Mouse (Mus musculus) frontal cortex, postnatal 36 days (tissue): ENCODE measurements at regions not wholly inside any gene's neighbourhood (a gene's known extent, or its start where the extent isn't known, plus 50 kb on each side); places are given as distances from the start of the nearest gene placed in this dataset.

Experiments used
- DNase-seq, 2 experiments: peaks; one replicate each; pipeline ENCODE4 v3.0.0; 2022; ENCODE audit warnings: low spot score in 2 of 2

DNA sequence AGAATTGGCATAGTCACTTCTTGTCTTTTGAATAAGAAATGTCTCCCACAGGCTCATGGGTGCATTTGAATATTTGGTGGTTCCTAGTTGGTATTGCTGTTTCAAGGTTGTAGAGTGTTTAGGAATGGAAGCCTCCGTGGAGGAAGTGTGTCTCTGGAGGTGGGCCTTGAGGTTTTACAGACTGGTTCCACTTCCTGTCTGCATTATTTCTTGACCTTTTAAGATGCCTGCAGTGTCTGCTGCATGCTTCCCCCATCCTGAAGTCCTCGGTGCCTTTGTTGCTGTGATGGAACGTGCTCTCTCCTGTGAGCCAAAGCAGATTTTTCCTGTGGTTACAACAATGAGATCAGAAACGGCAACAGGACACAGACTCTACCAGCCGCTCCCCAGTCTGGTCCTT lies 299.4 kb upstream of the Gadl1 start:
- no peak for DNase-seq

DNA sequence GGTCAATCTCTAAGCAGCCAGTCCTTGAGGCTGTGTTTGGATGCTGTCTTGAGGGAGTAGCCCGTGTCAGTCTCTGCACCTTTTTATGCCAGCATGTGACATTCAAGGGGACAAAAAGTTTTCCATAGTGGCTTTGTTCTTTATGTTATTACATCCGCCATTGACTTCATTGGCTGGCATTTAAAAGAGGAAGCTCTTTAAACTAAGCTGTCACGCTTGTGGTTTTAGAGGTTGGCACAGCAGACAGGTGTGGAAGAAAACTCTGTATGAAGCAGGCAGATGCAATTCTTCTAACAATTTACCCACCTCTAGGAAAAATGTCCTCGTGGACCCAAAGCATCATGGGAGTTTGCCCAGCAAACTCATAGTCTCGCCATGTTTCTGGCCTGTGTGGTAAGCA lies 297.5 kb upstream of the Gadl1 start:
- DNase-seq: no peak

DNA sequence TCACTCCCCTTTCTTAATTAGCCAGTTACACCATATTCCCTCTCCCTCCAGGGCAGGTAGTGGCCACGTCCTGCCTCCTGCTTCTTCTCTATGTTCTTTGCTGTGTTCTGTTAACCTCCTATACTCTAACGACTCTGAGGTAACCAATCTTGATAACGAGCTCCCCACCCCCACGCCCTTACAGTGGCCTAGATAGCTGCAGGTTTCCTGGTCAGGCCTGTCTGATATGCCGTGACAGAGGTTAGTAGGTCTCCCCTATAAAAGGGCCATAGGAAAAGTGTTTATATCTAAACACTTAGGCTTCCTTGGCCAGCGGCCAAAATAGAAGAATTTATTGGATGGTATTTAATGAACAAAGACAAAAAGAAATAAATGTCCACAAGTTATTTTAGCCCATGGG lies 296.3 kb upstream of the Gadl1 start:
- no peak for DNase-seq

DNA sequence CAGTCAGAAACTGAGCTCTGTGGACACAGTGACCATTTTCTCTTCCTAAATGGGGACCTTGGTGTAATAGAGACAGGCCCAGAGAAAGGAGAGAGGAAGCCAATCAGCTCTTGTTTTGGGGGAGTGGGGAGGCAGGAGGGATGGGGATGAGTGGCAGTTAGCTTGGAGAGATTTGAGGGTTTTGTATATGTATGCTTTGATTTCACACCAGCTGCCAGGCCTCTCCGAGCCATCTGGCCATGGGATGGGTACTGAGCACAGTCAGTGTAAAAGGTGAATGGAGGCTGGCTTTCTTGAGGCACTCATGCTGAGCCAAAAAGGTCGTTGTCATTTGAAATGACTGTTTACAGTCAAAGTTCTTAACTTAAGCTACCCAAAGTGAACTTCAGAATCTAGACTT lies 295.2 kb upstream of the Gadl1 start:
- no peak for DNase-seq

DNA sequence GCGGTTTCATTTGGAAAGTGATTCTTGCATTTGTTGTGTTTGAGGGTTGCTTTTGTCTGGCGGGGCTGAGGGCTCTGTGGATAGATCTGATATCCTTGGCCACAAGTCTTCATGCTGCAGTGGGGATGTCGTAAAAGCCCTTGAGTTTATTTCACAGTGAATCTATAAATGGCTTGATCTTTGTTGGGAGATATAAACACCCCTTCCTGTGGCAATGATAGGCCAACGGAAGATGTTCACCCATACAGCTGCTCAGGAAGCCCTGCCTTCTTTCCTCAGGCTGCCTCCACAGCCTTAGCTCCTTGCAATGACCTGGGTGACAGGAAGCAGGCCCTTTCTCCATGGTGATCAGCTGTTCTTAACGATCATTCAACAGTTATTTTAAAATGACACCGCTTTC lies 291.3 kb upstream of the Gadl1 start:
- no peak for DNase-seq

DNA sequence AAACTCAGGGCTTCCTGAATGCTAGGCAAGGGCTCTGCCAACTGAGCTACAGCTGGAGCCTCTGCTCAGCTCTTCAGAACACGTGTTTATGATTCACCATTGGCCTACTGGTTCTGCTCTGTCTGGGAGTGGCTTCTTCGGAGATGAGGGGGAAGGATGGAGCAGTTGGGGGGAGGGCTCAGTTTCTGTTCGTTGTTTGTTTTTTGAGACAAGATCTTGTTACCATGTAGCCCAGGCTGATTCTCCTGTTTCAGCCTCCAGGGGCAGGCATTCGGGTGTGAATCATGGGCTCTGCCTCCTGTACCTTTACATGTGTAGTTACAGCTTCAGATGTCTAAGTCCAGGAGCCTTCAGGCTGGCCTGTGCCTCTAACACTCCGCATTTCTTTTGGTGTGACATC lies 285.3 kb upstream of the Gadl1 start:
- no peak for DNase-seq

DNA sequence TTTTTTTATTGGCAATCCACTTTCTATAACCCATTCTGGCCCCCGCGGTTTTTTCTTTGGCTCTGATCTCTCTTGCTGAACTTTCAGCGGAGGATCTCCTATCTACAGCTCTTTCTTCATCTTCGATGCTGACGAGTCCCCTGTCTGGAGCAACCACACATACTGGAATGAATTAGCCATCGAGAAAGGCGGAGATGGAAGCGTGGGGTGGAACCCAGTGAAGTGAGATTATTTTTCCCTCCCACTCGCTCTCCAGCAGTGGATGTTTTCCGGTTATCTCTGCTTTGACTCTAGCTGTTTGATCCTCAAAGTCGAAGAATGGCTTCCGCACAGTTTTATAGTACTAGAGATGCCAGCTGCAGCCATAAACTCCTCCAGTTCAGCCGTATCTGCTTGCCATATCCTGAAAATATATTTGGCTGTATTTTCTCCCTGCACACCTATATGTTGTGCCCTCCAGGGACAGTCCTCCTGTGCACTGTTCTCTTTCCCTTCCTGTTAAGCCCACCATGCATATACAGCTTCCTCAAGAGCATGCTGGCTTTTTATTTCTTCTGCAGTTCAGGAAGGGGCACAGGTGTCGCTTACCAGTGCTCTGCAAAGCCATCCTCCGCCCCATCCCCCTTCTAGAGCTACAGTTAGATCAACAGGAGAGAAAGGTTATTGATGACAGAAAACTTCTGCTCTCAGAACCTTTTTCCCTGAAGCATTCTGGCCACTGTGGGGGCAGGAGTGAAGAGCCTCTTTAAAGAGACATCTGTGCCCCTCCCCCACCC lies 284.3 kb upstream of the Gadl1 start:
- DNase-seq: no peak

DNA sequence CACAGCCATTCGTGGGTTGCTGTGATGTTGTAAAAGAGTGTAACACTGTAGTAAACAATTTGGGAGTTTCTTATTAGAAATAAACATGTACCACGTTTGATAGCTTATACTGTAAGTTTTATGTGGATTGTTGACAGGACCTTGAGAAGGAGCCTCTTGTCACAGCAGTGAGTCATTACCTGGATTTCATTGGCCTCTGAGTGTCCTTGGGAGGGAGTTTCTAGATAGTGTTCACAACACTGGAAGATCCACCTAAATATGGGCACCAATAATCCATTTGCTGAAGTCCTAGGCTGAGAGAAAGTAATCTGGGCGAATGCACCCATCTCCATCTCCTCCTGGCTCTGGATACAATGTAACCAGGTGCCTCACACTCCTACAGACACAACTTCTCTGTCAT lies 281.7 kb upstream of the Gadl1 start:
- no peak for DNase-seq

DNA sequence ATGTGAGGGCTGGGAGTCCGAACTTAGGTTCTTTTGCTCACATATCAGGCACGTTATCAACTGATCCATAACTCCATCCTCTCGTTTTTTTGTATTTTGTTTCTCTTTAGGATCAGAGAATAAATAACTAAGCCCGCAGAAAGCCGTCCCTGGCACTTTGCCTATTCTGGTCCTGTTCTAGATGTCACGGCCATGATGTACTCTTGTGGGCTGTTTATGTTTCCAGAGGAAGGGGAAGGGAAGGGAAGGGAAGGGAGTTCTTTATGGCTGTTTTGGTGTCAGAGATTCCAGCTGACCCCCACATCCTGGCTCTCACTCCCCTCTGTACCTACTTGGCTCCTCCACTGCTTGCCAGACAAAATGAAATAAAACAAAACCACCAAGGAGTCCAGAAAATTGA lies 272.1 kb upstream of the Gadl1 start:
- no peak for DNase-seq

DNA sequence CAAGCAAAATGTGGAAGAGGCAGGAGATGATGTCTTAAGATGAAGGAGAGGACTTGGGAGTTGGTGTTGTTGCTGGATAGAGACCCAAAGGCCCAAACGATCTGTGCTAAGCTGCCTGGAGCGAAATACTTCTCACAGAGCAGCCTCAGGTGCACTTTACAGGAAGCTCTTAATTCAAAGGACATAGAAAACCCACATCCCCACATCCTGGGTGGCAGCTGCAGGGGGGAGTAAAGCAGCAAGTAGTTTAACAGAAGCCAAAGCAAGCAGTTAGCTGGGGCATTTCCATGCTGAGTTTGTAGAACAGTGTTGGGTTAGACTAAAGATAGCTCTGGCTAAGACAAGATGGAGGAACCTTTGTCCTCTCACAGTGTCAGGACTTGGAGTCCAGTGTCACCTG lies 268.5 kb upstream of the Gadl1 start:
- DNase-seq: no peak

DNA sequence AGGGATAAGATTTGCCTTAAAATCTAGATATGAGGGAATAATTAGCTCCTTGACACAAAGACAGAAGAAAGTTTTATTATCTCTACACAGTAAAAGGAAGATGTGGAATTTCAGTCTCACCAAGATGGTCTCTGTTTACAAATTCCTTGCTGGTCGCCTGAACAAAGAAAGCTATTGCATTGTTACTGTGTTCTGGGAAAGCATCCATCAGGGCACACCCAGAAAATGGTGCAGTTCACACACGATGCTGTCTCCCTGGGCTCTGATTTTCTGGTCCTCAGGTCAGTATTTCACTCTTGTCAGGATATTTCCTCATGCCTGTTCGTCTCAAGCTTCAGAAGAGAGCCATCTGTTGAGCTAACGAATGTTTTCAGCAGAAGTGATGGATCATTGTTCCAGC lies 267.2 kb upstream of the Gadl1 start:
- DNase-seq: no peak

DNA sequence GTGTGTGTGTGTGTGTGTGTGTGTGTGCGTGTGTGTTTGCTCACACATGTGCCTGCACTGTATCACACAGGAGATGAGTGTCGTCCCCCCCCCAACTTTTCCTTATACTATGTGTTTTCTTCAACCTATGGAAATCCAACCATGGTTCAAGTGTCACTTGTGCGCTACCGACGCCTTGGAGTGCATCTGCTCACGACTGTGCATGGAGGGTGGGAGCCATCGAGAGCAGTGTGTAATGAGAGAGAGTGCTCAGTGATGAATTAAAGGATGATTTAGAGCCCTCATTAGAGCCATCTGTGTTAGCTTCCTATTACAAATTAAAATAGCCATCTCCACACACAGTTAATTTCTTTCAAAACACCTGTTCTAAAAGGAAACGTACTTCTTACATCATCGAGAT lies 264.3 kb upstream of the Gadl1 start:
- DNase-seq: no peak

DNA sequence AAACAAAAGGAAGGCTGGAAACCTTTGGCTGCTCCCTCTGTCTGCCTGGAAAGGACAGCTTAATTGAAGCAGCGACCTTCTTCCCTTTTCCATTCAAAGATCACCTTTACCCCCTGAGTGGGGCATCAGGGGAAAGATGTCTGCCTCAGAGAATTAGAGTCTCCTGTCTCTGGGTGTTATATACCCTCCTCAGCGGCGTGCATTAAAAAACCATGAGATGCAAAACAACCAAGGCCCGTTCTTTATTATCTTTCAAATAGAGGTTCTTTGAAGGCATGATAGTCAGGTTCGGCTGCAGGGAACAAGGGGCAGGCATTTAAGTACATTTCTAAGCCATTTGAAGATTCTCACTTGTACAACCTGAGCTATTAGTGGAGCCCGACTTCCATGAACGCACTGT lies 263.0 kb upstream of the Gadl1 start:
- DNase-seq: no peak

DNA sequence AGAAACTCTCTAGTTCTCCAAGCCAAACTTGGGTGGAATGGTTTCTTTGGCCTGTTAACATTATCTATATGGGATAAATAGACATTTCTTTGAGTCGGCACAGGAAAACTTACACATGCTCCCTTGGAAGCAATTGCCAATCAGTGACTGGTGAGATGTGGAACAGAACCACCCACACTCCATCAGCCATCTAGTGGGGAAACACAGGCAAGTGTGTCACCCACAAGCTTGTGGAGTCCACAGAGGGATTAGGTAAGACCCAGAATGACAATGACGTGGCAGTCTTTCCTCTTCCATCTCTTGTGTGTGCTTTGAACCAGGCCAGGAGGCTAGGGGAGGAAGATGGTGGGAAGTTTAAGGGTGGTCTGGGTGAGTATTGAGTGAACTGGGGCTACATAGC lies 257.5 kb upstream of the Gadl1 start:
- peak; percentile 15 to 19 for DNase-seq

DNA sequence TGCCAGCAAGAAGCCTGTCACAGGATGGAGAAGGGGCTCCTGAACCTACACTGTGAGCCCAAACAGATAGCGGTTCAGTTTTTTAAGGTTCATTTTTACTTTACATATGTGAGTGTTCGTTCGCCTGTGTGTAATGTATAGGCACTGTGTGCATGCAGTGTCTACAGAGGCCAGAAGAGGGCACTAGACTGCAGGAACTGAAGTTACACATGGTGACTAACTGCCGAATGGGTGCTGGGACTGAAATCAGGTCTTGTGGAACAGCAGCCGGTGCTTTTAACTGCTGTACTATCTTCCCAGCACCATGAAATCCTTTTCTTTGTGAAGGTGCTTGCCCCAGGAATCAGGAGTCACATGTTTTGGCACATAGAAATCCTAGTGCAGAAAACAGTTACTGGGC lies 256.1 kb upstream of the Gadl1 start:
- no peak for DNase-seq

DNA sequence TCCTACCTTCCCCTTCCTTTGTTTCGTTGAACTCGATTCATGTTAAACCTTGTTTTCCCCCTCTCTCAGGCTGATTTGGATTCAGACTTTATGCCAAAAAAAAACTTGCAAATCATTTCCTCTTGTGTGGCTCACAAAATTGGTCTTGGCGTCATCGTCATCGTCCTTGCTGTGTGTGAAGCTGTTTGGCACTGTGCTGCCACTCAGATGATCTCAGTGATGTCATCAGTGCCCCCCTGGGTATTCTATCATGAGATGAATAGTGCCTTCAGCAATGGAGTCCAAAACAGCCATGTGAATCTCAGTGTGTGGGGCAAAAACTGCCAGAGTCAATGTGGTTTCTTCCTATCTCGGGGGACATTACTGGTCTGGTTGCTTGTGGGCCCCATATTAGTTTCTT lies 254.3 kb upstream of the Gadl1 start:
- DNase-seq: no peak

DNA sequence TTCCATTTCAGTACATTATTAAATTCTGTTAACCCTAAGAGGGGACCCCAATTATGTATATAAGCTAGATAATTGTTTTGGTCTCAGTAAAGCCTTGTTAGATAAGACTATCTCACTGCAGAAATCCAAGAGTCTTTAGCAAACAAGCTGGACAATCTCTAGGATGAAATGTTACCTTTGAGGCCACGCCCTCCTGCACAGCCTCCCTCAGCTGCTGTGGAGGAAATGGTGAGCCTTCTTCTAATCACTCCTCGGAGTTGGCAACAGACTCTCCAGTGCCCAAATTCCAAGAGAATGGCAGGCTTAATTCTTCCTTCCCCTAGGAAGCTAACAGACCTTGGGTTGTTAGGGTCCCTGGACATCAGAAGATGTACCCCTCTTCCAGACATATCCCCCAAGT lies 252.7 kb upstream of the Gadl1 start:
- no peak for DNase-seq

DNA sequence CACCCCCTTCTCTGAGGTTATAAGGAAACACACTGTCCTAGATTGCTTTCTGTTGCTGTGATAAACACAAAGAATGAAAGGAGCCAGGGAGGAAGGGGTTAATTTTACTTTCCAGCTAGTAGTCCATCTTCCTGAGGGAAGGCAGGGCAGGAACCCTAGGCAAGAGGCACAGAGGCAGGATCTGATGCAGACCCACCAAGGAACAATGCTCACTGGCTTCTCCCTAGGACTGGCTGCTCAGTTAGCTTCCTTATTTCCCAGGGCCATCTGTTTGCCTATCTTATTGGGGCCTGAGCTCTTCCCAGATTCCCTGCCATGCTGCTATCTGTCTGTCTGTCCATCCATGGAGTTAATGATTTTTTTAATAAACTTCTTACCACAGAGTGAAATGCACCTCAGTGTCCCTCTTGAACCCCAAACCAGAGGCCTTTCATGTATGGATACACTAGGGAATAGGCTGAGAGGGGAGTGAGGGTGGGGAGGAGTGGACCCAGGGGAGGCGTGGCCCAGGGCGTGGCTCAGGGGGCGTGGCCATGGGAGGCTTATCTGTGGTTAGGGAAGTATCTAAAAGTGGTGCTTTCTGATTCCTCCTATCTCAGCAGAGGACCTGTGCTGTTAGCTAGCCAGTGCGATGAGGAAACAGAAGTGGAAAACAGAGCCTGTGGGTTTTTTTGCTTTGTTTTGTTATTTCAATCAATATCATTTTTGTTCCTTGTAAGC lies 252.1 kb upstream of the Gadl1 start:
- DNase-seq: no peak

DNA sequence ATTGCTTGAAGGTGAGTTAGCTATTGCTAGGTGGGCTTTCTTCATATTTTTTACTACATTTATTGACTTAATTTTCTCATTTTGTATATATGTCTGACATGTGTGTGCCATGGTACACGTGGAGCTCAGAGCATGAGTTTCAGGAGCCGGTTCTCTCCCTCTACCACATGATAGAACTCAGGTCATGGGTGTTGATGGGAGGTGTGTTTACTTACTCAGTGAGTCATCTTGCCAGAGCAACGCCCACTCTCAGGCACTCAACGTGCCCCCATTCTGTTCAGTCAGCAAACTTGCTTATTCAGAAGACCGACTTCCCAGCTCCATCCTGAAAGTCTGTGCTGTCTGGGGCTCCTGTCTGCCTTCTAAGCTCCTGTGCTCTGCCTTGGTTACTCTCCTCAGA lies 250.8 kb upstream of the Gadl1 start:
- DNase-seq: no peak

DNA sequence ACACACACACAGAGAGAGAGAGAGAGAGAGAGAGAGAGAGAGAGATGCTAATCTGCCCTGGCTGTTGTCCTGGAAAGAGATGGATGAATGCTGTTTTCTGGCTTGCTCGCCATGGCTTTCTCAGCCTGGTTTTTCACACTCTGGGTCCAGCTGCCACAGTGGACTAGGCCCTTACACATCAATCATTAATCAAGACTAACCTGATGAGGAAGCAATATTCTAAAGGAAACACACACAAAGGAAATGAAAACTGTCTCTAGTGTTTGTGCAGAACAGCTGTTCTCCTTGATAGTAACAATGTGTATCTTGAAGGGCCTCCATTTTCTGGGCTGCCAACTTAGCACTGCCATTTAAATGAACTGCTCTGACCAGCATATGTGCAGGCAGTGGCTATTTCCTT lies 248.9 kb upstream of the Gadl1 start:
- DNase-seq: no peak

DNA sequence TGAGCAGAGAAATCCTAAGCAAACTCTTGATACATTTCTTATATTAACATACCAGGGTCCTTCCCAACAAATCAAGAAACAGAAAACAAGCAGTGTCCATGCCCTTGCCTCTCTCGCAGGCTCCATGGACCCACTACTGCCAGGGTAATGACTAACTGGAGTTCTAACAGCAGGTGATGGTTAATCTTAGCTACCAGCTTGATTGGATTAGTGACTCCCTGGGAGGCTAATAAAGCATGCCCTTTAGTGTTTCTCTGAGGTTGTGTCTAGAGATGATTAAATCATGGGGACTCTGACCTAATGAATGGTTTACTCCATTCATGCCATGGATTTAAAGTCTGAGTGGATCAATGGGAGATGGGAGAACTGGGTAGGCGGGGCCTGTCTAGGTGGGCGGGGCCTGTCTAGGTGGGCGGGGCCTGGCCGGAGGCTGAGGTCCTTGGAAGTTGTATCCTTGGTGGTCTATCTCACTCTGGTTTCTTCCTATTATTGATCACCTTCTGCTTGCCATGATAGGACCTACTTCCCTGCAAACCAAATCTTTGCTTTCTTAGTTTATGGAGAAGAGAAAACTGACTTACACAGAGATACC lies 247.3 kb upstream of the Gadl1 start:
- no peak for DNase-seq

DNA sequence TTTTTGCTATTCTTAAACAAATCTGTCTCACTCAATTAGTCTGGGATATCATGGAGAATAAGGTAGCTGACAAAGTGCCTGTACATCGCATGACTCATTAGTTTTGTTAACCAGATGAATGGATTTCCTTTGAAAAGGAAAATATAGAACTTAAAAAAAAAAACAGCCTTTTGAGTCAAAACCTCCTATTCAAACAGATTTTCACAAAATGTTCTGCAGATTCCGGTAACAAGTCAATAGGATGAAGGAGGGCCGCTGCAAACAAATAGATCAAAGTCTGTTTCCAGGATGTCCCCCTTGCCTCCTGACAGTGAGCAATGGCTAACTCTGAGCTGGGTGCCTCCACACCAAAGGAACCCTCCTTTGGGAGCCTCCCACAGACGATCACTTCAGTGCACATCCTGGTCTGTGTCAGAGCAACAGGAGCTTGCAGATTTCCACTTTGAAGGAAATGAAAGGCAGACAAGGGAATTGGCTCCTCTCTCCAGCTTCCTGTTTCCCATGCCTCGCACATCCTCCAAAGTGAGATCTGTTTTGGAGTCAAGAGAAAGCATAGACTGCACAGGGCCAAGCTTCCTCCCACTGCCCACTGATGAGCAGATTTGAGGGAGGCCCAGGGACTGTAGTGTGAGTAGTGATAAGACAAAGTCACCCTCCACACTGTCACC lies 243.8 kb upstream of the Gadl1 start:
- DNase-seq: no peak

DNA sequence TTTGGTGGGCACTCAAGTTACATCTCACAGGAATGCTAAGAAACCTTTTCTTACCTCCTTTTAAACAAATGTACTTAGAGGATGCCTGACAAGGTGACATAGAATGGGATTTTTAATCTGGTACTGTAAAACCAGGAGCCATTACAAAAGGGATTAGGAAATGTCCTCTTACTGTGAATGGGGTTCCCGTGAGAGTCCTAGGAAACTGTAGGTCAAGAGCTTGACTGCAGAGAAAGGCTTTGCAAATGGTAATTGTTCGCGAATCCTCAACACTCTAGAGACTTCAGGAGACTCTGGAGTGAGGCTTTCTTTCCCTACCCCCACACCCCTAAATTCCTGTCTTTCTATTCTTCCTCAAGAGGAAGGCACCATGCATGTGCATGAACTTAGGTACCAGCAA lies 242.7 kb upstream of the Gadl1 start:
- DNase-seq: no peak
